Mouse (Mus musculus): ENCODE data around the gene Ctu2. TPM values are rescaled to one million over a fixed set of nuclear protein-coding genes. Genes with fewer than 3 reads are reported as not detected.

Gene Ctu2
- total RNA-seq, 2 experiments from 2014 or later, result 22.8 to 23.7 TPM

- no peak for DNase-seq (ENCODE audit: low spot score in 2 of 2)
- TF ChIP-seq CTCF (conservative IDR thresholded peaks at IDR 0.05), result no peak
- Histone ChIP-seq H3K27ac (no peak overlapping the region), H3K4me3 (no peak overlapping the region)
Observed at GRCm38 (mm10) chr8:122436586-122437125, 39.3 kb upstream of the Ctu2 start.

GRCm38 (mm10) chr8:122437708-122438331 lies 38.1 kb upstream of the Ctu2 start:
- no peak overlapping the region for H3K27ac ChIP-seq
- no peak for DNase-seq (ENCODE audit: low spot score in 2 of 2)
- no peak overlapping the region for H3K4me3 ChIP-seq
- no peak for TF ChIP-seq CTCF (conservative IDR thresholded peaks at IDR 0.05)

GRCm38 (mm10) chr8:122439336-122439735 lies 36.6 kb upstream of the Ctu2 start:
- no peak for TF ChIP-seq CTCF (conservative IDR thresholded peaks at IDR 0.05)
- no peak overlapping the region for H3K4me3 ChIP-seq
- no peak for DNase-seq (ENCODE audit: low spot score in 2 of 2)
- H3K27ac ChIP-seq, result no peak overlapping the region

GRCm38 (mm10) chr8:122441326-122441725 lies 34.6 kb upstream of the Ctu2 start:
- DNase-seq (ENCODE audit: low spot score in 2 of 2), result no peak
- Histone ChIP-seq H3K4me3 (no peak overlapping the region), H3K27ac (no peak overlapping the region)
- TF ChIP-seq CTCF (conservative IDR thresholded peaks at IDR 0.05), result no peak

GRCm38 (mm10) chr8:122442356-122442755 lies 33.6 kb upstream of the Ctu2 start:
- Histone ChIP-seq H3K27ac (no peak overlapping the region; the same call in 1 of the 2 replicates), H3K4me3 (peak overlapping the region; percentile 75)
- TF ChIP-seq CTCF (conservative IDR thresholded peaks at IDR 0.05), result no peak
- no peak for DNase-seq (ENCODE audit: low spot score in 2 of 2)

- DNase-seq (ENCODE audit: low spot score in 2 of 2), result no peak
- no peak for TF ChIP-seq CTCF (conservative IDR thresholded peaks at IDR 0.05)
- Histone ChIP-seq H3K4me3 (peak overlapping the region; percentile 75), H3K27ac (peak overlapping the region; percentile 96)
Observed at GRCm38 (mm10) chr8:122442781-122443180, 33.2 kb upstream of the Ctu2 start.

- H3K27ac ChIP-seq, result peak within 1 kb of the TSS; percentile 96
- H3K4me3 ChIP-seq, result peak within 1 kb of the TSS; percentile 75
- TF ChIP-seq CTCF (conservative IDR thresholded peaks at IDR 0.05), result peak; percentile 37; the same call in 1 of the 2 replicates
- DNase-seq (ENCODE audit: low spot score in 2 of 2), result peak; percentile 98 to 100
Observed at GRCm38 (mm10) chr8:122443262-122444006, 32.5 kb upstream of the Ctu2 start, which contains the start of gene Mvd. TSS of gene Mvd (minus strand) at chr8:122443422.

- H3K27ac ChIP-seq, result peak overlapping the region; percentile 96
- TF ChIP-seq CTCF (conservative IDR thresholded peaks at IDR 0.05), result no peak
Observed at GRCm38 (mm10) chr8:122444058-122444748, 31.7 kb upstream of the Ctu2 start.

GRCm38 (mm10) chr8:122445203-122445602 lies 30.7 kb upstream of the Ctu2 start:
- Histone ChIP-seq H3K27ac (peak overlapping the region; percentile 96; the same call in 1 of the 2 replicates), H3K4me3 (no peak overlapping the region)
- TF ChIP-seq CTCF (conservative IDR thresholded peaks at IDR 0.05), result peak; percentile 41

More at GRCm38 (mm10) chr8:122444058-122444748, 31.7 kb upstream of the Ctu2 start:
- DNase-seq (ENCODE audit: low spot score in 2 of 2), result peak; percentile 81 to 91
- peak overlapping the region; percentile 75 for H3K4me3 ChIP-seq

GRCm38 (mm10) chr8:122451161-122451703 lies 24.7 kb upstream of the Ctu2 start:
- TF ChIP-seq CTCF (conservative IDR thresholded peaks at IDR 0.05), result no peak
- no peak for DNase-seq (ENCODE audit: low spot score in 2 of 2)
- no peak overlapping the region for H3K27ac ChIP-seq
- H3K4me3 ChIP-seq, result no peak overlapping the region

More at GRCm38 (mm10) chr8:122445203-122445602, 30.7 kb upstream of the Ctu2 start:
- DNase-seq (ENCODE audit: low spot score in 2 of 2), result no peak

GRCm38 (mm10) chr8:122452154-122452553 lies 23.8 kb upstream of the Ctu2 start:
- TF ChIP-seq CTCF (conservative IDR thresholded peaks at IDR 0.05), result no peak
- no peak overlapping the region for H3K27ac ChIP-seq
- no peak for DNase-seq (ENCODE audit: low spot score in 2 of 2)
- no peak overlapping the region for H3K4me3 ChIP-seq

- Histone ChIP-seq H3K4me3 (no peak overlapping the region), H3K27ac (no peak overlapping the region)
- TF ChIP-seq CTCF (conservative IDR thresholded peaks at IDR 0.05), result no peak
- DNase-seq (ENCODE audit: low spot score in 2 of 2), result no peak
Observed at GRCm38 (mm10) chr8:122454409-122454808, 21.5 kb upstream of the Ctu2 start.
